Mouse (Mus musculus) adrenal gland, adult 18-20 months (tissue): Measurements from ENCODE around the gene 1700123L14Rik. TPM values are rescaled to one million over a fixed set of nuclear protein-coding genes. Genes with fewer than 3 reads are reported as not detected.
A peak's percentile ranks its signal among the peaks of the same experiment; 100 is the strongest.
"Not testable (repeated sequence)": the region's sequence is repeated elsewhere in the genome, so short reads cannot be mapped to it uniquely, and the experiment has no call there.

Experiments used
- DNase-seq, 2 experiments: peaks; one replicate each; pipeline ENCODE4 v3.0.0; 2021 to 2022; ENCODE audit warnings: low spot score in 2 of 2
- long read RNA-seq, 2 experiments: library from polyadenylated mRNA; stranded (forward); transcript quantifications; one replicate each; pipeline ENCODE4 v2.0.0; 2021
- total RNA-seq, 2 experiments: library from RNA; stranded (reverse); gene quantifications; 1 replicate in 1 of 2; 2 replicates in 1 of 2; pipeline ENCODE4 v1.2.3; 2021

The 1700123L14Rik gene
- under 1 TPM in 1 of 2 experiments, not detected in 1; 0.16 TPM for total RNA-seq
- long read RNA-seq, experiment 1, result 0 reads
- long read RNA-seq, experiment 2, result 0 reads

- no peak for DNase-seq
These were observed at the start of gene 1700123L14Rik for GRCm38 (mm10) chr6:96165818-96166379. Gene 1700123L14Rik, minus strand, starts transcription at chr6:96166243.

DNA sequence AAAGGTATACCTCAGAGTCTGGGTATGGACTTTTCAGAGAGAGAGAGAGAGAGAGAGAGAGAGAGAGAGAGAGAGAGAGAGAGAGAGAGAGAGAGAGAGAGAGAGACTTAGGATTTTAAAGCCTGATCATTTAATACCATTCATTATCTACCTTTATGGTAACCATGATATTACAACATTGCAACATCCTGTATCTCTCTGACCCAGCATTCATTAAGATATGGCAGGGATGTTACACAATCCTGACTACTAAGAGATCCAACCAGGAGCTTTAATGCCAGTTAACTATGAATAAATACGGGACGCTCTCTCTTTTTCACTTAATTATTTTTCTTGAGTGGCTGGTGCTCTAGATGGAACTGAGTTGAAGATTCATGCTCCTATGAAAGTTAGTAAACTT is 39.4 kb upstream of the 1700123L14Rik start:
- DNase-seq, result no peak

DNA sequence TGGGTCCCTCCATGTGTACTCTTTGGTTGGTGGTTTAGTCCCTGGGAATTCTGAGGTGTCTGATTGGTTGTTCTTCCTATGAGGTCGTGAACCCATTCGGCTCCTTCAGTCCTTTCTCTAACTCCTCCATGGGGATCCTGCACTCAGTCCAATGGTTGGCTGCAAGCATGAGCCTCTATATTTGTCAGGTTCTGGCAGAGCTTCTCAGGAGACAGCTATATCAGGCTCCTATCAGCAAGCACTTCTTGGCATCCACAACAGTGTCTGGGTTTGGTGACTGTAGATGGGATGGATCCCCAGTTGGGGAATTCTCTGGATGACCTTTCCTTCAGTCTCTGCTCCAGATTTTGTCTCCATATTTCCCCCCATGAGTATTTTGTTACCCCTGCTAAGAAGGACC is 32.9 kb upstream of the 1700123L14Rik start:
- not testable (repeated sequence) for DNase-seq

DNA sequence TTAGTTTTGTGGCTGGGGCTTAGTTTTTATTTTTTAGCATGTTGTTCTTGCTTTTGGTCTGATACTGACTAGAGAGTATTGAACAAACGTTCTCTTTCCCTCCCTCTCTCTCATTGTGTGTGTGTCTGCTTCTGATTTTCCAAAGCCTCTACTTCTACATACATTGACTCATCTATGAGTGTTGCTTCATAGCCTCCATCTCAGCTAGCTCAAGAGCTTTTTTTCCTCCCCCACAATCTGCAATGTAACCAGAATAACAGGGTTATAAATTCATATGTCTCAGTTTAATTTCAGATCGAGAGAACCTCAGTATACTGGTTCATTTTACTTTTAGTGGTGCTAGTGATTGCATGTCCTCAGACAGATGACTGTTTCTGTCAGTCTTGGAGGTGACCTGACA is 20.5 kb upstream of the 1700123L14Rik start:
- no peak for DNase-seq

- DNase-seq, result no peak
These were observed 17.3 kb upstream of the 1700123L14Rik start for GRCm38 (mm10) chr6:96183392-96183791.

- no peak for DNase-seq
These were observed 12.5 kb upstream of the 1700123L14Rik start for GRCm38 (mm10) chr6:96178530-96178929.

DNA sequence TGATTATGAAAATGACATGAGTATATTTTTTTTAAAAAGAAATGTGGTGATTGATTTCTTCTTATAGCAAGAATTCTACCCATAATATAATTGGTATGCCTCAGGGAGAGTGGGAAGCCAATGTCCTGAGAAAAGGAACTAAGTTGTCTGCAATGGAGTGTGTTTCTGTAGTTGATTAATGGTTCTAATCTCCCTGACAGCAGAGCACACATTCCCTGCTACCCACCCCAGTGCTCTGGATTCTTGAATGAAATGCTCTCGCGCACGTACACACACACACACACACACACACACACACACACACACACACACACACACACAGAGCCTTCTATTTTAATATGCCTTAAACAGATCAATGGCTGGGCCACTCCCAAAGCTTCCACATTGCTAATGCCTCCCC is 7.6 kb upstream of the 1700123L14Rik start:
- no peak for DNase-seq

GRCm38 (mm10) chr6:96167031-96167430 is 988 bp upstream of the 1700123L14Rik start:
- no peak for DNase-seq

- DNase-seq, result peak in 1 of 2 experiments; percentile 15
These were observed 640 bp downstream of the 1700123L14Rik start for GRCm38 (mm10) chr6:96165403-96165802.

GRCm38 (mm10) chr6:96143326-96143725 is 22.7 kb downstream of the 1700123L14Rik start:
- no peak for DNase-seq

- peak; percentile 20 to 21 for DNase-seq
These were observed 49.3 kb downstream of the 1700123L14Rik start for GRCm38 (mm10) chr6:96116534-96117272.

DNA sequence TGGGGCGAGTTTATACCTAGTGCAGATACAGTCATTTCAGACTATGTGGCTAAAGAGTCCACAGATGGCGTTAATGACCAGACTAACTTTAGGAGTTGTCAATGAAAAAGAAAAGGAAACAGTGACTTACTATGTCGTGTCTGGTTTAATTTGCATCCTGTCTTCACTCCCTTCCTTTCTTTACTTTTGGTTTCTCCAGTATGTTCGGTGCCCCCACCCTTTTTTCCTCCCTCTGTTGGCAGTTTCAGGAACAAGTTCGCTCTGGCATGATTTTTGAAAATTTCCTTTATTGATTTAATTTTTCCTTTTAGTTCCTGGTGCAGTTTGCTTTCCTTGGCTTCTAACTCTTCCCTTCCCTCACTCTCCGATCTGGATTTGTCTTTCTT is 49.9 kb downstream of the 1700123L14Rik start:
- DNase-seq, result no peak

Other genes with a start within 250 kb of the 1700123L14Rik start
- 1 to 10 TPM; 1.1 to 2.4 TPM for gene Fam19a1, start 53.1 kb downstream of the 1700123L14Rik start, total RNA-seq